Mouse (Mus musculus): ENCODE measurements at regions not wholly inside any gene's neighbourhood (a gene's known extent, or its start where the extent isn't known, plus 50 kb on each side); places are given as distances from the start of the nearest gene placed in this dataset.
A peak's percentile ranks its signal among the peaks of the same experiment; 100 is the strongest.

DNA sequence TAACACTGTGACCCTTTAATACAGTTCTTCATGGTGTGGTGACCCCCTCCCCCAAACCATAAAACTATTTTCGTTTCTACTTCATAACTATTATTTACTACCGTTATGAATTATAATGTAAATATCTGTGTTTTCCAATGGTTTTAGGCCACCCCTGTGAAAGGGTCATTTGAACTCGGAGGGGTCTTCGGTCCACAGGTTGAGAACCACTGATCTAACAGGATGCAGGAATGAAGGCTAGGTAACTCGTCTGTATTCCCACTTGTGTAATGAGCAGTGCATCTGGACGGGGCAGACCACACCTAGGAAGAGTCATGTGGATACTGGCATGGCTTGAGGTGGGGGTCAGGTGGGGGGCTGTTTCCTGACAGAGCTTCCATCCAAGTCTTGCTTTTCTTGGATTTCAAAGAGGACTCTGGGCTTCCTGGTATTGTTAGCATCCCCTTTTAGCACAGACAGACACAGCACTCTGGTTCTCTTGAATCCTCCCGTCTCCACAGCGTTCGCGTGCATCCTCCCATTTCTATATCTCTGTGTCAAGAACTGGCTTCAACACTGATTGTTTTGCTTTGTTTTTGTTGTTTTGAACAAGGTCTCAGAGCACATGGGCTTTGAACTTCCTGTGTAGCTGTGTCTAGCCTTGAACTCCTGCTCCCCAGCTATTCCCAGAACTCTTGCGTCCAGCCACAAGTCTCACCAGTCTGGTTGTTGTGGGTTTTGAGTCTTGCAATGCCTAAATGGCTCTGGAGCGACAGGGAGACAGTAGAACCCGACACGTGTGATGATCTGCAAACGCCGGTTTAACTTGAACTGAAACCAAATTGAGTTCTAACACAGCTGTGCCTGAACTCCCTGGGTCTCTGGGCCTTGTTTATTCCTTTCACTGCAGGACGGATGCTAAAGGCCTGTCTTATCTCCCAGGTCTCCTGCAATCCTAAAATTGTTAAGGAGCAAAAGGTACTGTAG, 75.4 kb upstream of the Ralgps2 start:
- no peak for DNase-seq (ENCODE audit: low read depth)

DNA sequence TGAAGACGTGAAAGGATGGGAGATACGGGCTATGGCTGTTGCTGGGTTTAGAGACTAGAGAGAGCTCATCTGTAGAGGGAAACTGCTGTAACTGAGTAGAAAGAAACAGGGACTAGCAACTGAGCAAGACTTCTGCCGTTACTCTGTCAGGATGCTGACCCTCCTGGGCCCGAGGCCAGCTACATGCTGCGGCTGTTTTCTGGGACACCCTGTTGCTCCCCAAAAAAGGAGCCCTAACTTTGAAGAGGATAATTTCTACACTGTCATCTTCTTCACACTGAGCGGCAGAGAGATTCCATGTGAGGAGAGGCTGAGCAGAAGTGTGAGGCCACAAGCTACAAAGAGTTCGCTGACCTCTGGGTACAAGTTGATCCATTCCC, 74.2 kb upstream of the Ralgps2 start:
- no peak for DNase-seq (ENCODE audit: low read depth)

DNA sequence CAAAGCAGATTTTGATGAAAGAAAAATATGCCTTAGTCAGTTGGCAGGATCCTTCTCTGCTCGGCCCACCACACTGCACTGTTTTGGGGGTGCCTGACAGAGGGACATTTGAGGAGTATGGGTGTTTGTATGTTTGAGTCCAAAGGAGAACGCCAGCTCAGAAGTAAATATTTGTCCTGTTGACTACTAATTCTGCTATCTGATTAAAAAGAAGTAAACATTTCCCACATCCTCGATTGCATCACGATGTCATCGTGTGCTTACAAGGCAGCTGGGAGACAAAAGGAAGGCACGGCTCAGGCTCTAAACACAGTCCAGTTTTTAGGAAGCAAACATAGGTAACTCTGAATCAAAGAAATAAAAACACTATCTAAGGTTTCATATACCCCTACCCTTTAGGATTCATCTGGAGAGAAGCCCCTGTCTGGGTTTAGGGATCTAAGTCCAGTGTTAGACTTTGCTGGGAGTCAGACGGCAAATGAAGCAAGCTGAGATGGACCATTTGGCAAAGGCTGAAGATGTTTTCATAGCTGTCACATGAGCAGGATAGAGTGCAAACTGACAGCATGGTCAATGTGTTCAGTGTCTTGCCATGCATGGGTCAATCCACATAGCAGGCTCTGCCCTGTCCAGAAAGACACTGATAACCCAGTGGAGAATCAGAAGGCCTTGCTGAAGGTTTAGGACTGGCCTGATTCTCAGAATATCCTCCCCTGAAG, 73.7 kb upstream of the Ralgps2 start:
- no peak for DNase-seq (ENCODE audit: low read depth)

DNA sequence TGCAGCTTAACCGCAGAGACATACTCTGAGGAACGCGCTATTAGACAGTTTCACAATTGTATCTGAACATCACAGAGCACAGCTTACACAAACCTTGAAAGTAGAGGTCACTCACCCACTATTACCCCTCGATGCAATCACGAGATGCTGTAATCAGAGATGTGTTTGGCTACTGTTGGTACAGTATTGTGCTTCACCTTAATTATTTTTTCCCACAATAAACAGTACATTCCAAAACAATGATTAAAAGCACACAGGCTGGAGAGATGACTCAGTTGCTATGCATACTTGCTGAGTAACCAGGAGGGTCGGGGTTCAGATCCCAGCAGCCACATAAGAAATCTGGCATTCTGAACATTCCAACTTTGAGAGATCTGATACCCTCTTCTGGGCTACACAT, 71.8 kb upstream of the Ralgps2 start:
- no peak for DNase-seq (ENCODE audit: low read depth)

DNA sequence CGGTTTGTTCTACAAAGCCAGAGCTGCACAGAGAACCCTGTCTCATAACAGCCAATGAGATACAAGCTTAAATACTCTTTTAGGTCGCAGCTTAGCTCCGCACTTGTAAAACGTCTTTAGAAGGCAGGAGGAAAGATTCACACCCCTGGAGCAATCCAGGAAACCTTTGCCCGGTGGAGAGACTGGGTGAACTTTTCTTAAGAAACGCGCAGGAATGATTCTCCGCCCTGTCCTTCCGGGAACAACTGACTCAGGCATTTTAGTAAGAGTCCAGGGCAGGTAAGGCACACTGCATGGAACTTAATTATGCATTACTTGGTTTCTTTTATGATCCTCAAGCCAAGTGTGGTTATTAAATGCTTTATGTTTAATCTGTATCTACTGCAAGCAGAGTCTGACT, 70.0 kb upstream of the Ralgps2 start:
- no peak for DNase-seq (ENCODE audit: low read depth)

DNA sequence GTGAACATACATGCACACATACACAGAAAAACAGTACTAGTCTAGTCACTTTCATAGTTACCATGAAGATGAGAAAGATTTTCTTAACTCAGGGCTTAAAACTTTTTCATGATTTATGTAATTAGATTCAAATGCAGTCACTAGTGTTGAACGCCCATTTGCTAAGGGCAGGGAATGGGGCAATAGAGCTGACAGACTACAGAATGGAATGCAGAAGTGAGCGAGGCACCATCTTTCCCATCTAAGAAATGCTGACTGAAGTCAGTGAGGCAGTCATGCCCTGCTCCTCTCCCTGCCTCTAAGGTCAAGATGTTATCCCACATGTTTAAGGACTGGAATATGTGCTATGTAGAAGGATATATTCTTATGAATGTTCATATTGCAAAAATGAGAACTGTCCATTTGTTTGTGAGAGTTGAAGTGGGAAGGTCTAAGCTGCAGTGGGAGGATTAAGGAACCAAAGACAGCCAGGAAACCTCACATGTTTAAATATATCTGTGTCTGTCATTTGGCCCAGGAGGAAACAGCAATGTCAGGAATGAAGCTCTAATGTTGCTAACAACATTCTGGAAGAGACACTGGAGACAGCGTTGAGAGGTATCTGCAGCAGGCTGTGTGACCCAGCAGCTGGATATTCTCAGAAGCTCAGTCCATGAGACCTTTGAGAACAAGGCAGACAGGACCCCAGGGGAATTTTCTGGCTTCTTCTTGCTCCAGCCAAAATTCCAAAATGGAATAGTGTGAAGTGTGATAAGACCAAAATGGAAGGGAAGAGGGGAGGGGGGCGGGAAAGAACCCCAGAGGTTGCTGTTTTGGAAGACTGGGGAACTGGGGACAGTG, 68.7 kb upstream of the Ralgps2 start:
- no peak for DNase-seq (ENCODE audit: low read depth)

DNA sequence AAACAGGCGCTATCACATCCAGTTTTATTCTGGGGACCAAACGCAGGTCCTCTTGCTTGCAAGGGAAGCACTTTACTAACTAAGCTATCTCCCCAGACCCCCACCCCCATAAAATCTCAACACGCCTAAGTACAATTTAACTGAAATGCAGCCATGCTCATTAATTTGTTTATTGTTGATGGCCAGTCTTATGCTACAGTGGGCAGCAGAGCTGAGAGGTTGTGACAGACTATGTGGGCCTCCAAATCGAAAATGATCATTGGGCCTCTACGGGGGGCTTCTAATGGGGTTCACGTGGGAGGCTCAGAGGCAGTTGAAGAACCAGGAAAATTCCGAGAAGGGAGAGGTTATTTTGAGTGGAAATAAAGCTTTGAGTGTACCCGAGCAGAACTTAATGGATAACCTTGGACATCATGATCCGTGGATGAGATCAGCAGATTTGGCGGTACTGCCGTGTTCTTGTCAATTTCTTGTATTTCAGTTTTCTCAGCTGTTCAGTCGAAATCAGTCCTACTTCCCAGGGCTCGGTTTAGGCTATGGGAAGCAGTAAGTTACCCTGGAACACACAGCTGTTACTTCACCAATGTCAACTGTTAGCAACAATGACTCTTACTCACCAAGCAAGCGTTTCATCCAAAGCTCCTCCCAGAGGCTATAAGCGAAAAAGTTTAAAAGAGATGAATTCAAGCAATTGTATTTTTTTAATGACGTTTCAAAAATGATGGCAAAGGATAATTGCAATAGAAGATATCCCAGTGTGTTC, 65.1 kb upstream of the Ralgps2 start:
- DNase-seq (ENCODE audit: low read depth): no peak

DNA sequence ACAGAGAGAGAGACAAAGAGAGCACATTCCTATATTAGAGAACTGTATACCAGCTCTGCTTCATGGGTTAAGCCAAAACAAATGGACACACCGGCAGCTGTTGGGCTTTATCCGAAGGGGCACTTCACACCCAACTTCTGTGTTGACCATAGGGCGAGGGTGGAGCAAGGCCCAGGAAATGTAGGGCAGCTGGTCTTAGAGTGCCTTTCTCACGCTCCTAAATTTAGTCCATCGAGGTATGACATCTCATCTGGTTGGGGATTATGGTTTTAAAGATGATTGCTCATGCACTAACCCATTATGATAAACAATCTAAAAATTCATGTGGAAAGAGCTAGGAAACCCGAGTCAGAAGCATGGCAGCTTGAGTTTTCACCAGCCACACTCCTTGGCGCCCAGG, 63.6 kb upstream of the Ralgps2 start:
- DNase-seq (ENCODE audit: low read depth): no peak

DNA sequence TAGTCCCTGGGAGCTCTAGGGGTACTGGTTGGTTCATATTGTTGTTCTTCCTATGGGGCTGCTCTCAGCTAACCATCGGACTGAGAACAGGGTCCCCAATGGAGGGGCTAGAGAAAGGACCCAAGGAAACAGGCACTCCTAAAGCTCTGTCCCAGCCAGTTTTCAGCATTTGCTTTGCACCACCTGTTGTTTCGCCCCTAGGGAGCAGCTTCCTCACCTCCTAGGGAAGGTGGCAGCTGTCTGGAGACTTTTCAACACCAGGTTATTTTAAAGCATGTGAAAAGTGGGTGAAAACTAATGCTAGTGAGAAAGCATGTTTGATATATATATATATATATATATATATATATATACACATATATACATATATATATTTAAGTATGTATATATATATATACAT, 62.8 kb upstream of the Ralgps2 start:
- no peak for DNase-seq (ENCODE audit: low read depth)

DNA sequence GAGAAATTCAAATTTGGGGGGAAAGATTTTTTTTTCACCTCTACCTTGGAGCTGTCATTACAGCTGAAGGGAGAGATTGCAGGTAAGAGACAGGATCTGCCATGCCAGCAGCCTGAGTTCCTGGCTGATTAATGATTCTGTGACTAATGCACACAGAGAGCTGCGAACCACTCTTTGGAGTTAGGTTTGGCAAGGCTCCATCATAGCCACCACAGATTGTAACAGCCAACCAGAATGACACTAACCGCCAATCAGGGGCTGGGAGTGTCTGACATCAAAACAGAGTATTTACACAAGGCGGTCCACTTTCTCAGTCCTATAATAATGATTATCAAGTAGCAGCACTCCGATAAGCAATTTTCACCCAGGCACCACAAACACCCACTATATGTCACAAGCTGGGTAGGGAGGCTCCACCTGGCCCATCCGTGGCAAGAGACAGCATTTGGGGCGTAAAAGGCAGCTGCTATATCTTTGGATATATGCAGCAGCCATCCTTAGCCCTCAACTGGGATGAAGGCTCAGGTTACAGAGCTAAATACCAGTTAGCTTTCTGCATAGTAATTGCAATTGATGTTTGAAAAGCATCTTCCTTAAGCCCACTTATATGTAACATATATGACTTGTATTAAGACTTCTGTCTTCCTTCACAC, 61.7 kb upstream of the Ralgps2 start:
- DNase-seq (ENCODE audit: low read depth): peak; percentile 93

DNA sequence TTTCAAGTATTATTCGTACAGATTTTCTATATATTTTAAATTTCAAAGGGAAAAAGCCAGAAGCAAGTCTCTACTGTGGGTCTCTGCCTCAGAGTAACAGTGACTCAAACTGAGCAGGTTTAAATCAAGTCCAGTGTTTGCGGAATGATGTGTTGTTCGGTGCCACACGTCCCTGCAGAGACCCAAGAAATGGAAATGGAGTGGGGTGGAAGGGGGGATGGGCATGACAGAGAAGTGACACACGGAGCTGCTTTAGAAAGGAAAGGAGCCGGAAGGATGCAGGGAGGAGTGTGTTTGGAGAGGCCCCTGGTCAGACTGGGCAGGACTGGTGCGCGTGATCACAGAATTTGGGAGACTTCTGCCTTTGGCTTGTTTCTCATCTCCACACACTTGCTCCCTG, 60.5 kb upstream of the Ralgps2 start:
- no peak for DNase-seq (ENCODE audit: low read depth)

DNA sequence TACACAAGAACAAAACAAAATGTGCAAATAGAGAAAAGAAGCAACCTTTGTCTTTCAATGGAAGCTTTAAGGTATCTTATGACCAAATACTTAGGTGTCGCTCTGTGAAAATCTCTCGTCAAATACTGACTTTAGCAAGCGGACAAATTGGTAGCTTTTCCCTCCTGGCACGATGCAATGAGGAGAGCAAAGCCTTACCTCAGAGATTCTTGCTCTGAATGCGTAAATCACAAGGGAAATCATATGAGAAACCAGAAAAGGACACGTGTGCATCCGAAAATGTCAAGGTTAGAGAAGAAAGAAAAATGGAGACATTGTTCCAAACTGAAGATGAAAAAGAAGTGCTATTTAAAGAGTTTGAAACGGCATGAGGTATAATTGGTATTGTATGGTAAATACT, 59.8 kb upstream of the Ralgps2 start:
- DNase-seq (ENCODE audit: low read depth): no peak

DNA sequence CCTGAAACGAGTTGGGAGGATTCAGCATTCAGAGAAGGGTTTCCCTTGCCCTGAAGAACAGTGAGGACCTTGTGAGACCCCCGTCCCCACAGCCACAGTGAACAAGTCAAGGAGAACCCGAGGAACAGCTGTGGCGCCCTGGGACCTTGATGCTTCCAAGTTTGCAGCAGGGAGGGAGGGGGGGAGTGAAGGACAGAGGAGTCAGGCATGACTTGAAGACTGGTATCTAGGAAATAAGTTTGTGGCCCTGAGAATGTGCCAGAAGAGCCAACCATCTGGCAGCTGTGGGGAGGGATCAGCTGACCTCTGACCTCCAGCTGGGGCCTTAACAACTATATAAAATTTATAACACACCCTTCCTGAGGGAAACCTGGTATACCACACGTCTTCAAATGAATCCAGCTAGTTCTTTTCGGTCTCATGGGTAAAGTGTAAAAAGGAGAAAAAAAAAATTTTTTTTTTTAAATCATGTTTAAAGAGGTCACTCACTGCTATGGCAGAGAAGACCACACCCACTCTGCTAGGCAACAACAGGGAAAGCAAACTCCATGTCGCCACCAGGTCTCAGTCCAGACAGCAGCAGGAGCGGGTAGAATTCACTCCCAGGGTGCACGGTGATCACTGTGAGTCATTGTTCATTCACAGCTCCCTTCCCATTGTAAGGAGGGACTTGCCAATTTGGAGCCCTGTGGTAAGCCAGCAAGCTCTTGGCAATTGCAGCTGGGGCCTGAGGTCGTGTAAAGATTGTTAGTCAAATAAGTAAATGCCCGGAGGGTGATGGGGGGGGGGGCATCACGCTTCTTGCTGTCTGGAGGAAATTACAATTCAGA, 58.3 kb upstream of the Ralgps2 start:
- peak; percentile 70 for DNase-seq (ENCODE audit: low read depth)

DNA sequence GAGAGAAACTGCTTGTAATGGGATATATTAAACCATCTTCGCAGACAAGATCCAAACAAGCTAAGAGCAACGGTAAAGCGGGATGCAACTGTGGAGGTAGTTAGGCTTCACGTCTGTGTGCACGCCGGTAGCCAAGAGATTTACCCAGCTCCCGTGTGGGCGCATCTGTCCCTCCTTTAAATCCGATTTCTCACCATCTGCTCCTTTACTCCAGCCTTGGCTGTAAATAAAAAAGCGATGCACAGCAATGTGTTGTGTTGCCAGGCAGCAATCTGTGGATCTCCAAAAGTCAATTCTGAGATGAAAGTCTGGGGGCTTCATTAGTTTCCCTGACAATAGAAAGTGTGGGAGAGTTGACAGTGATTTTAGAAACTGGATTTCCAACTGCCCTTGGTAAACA, 57.6 kb upstream of the Ralgps2 start:
- DNase-seq (ENCODE audit: low read depth): no peak

DNA sequence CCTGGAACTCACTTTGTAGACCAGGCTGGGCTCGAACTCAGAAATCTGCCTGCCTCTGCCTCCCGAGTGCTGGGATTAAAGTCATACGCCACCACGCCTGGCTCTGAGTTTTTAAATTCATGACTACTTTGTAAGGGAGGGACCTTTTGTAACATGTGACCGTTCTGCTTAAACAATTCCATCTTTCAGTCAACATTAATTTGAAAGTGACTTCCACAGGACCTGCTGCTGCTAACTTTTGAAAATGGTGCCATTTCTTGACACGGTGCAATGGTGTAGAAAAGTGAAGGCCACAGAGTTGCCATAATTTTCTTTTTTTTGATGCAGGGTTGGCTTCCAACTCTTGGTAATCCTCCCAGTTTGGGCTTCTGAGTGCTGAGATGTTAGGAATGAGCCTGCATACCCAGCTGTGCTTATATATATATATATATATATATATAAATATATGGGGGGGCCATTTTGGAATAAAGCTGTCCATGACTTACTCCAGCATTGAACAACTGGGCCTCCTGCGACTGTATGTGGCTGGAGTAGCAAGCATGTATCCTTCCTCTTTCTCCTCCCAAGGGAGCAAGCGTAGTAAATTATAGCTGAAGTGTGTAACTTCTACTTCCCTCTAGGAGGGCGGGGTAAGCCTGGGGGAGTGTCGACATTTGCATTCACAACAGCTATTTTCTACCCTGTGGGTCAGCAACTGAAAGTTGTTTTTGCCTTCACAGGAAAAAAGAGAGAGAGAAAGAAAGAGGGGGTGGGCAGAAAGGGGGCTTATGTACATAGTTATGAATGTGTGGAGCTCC, 56.9 kb upstream of the Ralgps2 start:
- DNase-seq (ENCODE audit: low read depth): peak; percentile 49

DNA sequence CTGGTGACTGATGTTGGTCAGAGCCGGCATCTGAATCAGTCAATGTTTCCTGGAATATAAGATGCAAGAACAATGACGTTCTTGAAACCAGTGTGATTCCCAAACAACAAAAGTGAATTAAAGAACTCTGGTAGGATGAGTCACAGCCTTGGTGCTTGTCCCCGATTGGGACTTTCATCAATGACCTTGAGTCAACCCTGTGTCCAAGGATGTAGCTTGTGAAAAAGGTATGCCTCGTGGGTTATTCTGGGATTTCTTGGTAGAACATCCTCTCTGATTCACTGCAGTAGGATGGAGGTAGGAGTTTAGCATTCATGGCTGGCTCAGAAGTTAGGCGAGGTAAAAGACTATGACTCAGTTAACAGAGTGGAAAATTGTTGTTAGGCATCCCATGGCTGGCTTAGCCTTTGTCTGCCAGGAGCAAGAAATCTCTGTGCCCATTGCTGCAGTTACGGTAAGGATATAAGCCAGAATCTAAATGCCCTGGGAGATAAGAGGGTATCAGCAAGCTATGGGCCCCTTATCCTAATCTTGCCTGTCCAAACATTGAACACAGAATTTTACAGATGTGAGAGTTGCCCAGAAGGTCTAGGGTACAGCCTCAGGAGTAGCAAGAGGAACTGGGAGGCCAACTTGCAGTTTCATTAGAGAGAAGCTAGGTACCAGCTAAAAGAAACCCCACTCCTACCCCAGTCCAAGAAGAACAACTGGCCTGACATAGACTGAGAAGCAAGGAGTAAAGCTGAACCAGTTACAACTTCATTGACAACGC, 55.9 kb upstream of the Ralgps2 start:
- DNase-seq (ENCODE audit: low read depth): no peak

DNA sequence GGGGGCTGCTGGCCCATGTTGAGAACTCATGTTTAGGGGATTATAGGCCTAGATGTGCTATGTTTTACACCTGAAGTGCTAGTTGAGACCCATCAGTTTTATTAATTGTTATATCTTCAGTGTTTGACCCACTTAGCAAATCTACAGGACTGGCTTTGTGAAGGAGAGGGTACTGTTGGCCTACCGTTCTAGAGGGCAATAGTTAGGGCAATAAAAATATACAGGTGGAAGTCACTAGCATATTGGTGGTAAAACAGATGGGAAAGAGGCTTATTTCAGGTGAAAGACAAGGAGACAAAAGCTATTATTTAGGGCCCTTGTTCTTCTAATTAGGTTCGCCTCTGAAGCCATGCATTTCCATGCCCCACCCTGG, 55.2 kb upstream of the Ralgps2 start:
- no peak for DNase-seq (ENCODE audit: low read depth)

DNA sequence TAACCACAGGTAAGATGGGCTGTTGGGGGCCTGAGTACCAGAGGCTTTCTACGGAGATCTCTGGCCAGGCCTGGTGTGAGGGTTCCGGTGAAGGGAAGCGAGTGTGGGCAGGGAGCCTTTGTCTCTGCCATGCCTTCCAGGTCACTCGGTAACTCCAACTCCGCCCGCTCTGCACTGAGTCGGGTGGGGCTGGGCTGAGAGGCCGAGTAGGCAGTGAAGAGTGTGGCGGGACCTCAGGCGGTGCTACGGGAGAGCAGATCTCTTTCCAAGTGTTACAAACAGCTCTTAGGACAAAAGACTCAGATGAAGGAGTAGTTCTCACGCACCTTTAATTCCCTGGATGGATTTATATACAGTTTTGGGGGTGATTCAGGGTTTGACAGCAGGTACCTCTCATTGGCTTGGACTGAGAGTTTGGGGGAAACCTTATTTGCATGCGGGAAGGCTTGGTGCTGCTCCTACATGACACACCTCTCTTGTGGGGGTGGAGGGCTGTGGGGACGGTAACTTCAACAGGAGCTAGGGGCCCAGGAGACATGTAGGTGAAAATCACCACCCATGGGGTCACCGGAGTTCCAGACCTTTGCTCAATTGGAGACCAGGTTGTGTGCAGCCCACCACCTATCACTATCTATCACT, 54.7 kb upstream of the Ralgps2 start:
- DNase-seq (ENCODE audit: low read depth): no peak
